In genomic region chr7:63211641-63212083, GRCm38 (mm10) we compare ENCODE assay signal across 8 mouse cellular contexts. TPM values are rescaled to one million over a fixed set of nuclear protein-coding genes. Genes with fewer than 3 reads are reported as not detected.
DNase-seq lines count a peak whose midpoint lies in the region; ATAC-seq and TF ChIP-seq lines count a peak whose summit lies in the region.

No protein-coding gene starts in this region.

- H3K27ac ChIP-seq in gastrocnemius, adult 2 months, result no peak overlapping the region
- no peak overlapping the region for H3K27ac ChIP-seq in hindbrain, embryonic 16.5 days (ENCODE audit: low read depth, low read length)
- H3K27ac ChIP-seq in midbrain, postnatal 0 days (ENCODE audit: low read depth, low read length), result no peak overlapping the region

- peak overlapping the region; percentile 99 for H3K4me2 ChIP-seq in hindbrain, embryonic 16.5 days (ENCODE audit: low read length)
- H3K4me2 ChIP-seq in midbrain, postnatal 0 days (ENCODE audit: low read depth, low read length, poor library complexity, severe bottlenecking), result peak overlapping the region; percentile 94

- ATAC-seq in hindbrain, embryonic 16.5 days, result peak; percentile 15; the same call in 1 of the 2 replicates
- ATAC-seq in midbrain, postnatal 0 days (ENCODE audit: low FRiP score), result peak; percentile 2; the same call in 1 of the 2 replicates

- intact Hi-C loops in gastrocnemius, adult 2 months (cut with DNase I), result no loop called here
- intact Hi-C loops in gastrocnemius, postnatal 14 days (cut with DNase I; ENCODE audit: low total_unique reads), result loop anchor here (10.0 kb wide), 1 partner anchor 287 kb away; no protein-coding TSS in a partner anchor

- TF ChIP-seq CTCF in gastrocnemius, adult 2 months (IDR thresholded peaks at IDR 0.05), result no peak
- TF ChIP-seq CTCF in midbrain, postnatal 0 days (IDR thresholded peaks at IDR 0.05), result no peak

- DNase-seq in gastrocnemius, adult 2 months, result peak; percentile 17
- no peak for DNase-seq in gastrocnemius, postnatal 14 days
- DNase-seq in retina, embryonic 14.5 days (ENCODE audit: low spot score), result peak; percentile 12
- DNase-seq in retina, postnatal 1 day, result no peak
- no peak for DNase-seq in midbrain, postnatal 0 days (ENCODE audit: low spot score)
- DNase-seq in adipocyte (ENCODE audit: low spot score), result no peak
- no peak for DNase-seq in embryo, embryonic 10 days (ENCODE audit: low spot score)

- peak overlapping the region; percentile 78 for H3K4me3 ChIP-seq in gastrocnemius, adult 2 months
- H3K4me3 ChIP-seq in hindbrain, embryonic 16.5 days (ENCODE audit: low read length), result peak overlapping the region; percentile 91
- peak overlapping the region; percentile 83 for H3K4me3 ChIP-seq in midbrain, postnatal 0 days (ENCODE audit: low read depth, low read length)

- peaks cover 7% of the 10 kb centered on the region for H3K4me1 ChIP-seq in hindbrain, embryonic 16.5 days (ENCODE audit: control insufficient read depth, insufficient read depth, low read depth, low read length)
- H3K4me1 ChIP-seq in midbrain, postnatal 0 days (ENCODE audit: insufficient read depth, low read length), result no peaks in the 10 kb centered on the region

- no peaks in the 10 kb centered on the region for H3K9me3 ChIP-seq in hindbrain, embryonic 16.5 days (ENCODE audit: control insufficient read depth, low read length)
- H3K9me3 ChIP-seq in midbrain, postnatal 0 days (ENCODE audit: low read length), result no peaks in the 10 kb centered on the region

- H3K36me3 ChIP-seq in hindbrain, embryonic 16.5 days (ENCODE audit: control insufficient read depth, insufficient read depth, low read length), result no peaks in the 10 kb centered on the region
- H3K36me3 ChIP-seq in midbrain, postnatal 0 days (ENCODE audit: insufficient read depth, low read length), result no peaks in the 10 kb centered on the region

- no peaks in the 10 kb centered on the region for H3K27me3 ChIP-seq in hindbrain, embryonic 16.5 days (replicated peaks; ENCODE audit: control insufficient read depth, insufficient read depth, low read length)
- H3K27me3 ChIP-seq in midbrain, postnatal 0 days (ENCODE audit: insufficient read depth, low read length), result no peaks in the 10 kb centered on the region

- peak overlapping the region; percentile 80 for H3K9ac ChIP-seq in hindbrain, embryonic 16.5 days (ENCODE audit: low read depth, low read length)
- peak overlapping the region; percentile 70 for H3K9ac ChIP-seq in midbrain, postnatal 0 days (replicated peaks; ENCODE audit: low read length, poor library complexity, severe bottlenecking)

- under 1% methylated on average over 13 of the region's 13 CpGs for WGBS in hindbrain, embryonic 16.5 days
- WGBS in midbrain, postnatal 0 days, result 1% methylated on average over 13 of the region's 13 CpGs

RNA-seq across cellular contexts. Expression of gene Chrna7, which starts 0.7 kb away (rescaled TPM):
- under 1 TPM in 1 of 2 experiments, not detected in 1; 0.28 TPM for total RNA-seq in gastrocnemius, adult 2 months (2021)
- under 1 TPM; 0.18 to 0.27 TPM for total RNA-seq in gastrocnemius, postnatal 14 days (2021)
- 9.9 and 12.7 TPM in 2 replicates for polyA plus RNA-seq in hindbrain, embryonic 16.5 days (2015; fragmentation: Nextera tagmentation; extraction: Ambion mirVana)
- total RNA-seq in midbrain, postnatal 0 days (2014; rRNA removed), result 31.2 and 34.1 TPM in 2 replicates
- 5.5 and 7.3 TPM in 2 replicates for polyA plus RNA-seq in midbrain, postnatal 0 days (2015; fragmentation: Nextera tagmentation; extraction: Ambion mirVana)

Comparison
In these comparisons a context has a peak if more than half of its experiments do, and no peak if none do; other contexts are left out.
1. DNase-seq: peak in gastrocnemius, adult 2 months (single experiment) and retina, embryonic 14.5 days (single experiment); none in gastrocnemius, postnatal 14 days (single experiment), retina, postnatal 1 day (single experiment), midbrain, postnatal 0 days (single experiment), adipocyte (single experiment) and embryo, embryonic 10 days (single experiment).
2. RNA of gene Chrna7, which starts 0.7 kb away (total RNA-seq): 31.2 to 34.1 TPM in midbrain, postnatal 0 days; 0.28 TPM in gastrocnemius, adult 2 months and 0.18 to 0.27 TPM in gastrocnemius, postnatal 14 days; every median in the first group is over 10 times any median in the second.
3. Peak in every context shown above with its lines, with median percentiles within 50 percentile points of each other: H3K4me3 ChIP-seq.